Mouse (Mus musculus) intestine, embryonic 14.5 days (tissue): ENCODE results near the gene Pycr2. TPM values are rescaled to one million over a fixed set of nuclear protein-coding genes. Genes with fewer than 3 reads are reported as not detected.

Experiments
- ATAC-seq: fragments of 200-750 bp; cut with Nextera tagmentation; replicated peaks from 2 replicates; pipeline ENCODE4 v1.8.0; 2017; ENCODE audit warnings: low read depth, moderate number of reproducible peaks, moderate TSS enrichment, moderate library complexity; ENCODE audit not compliant: low FRiP score, low TSS enrichment
- DNase-seq: peaks from one replicate; pipeline ENCODE4 v3.0.0-alpha.2; 2018; ENCODE audit warnings: low spot score
- H3K27ac ChIP-seq: fragments of 300-500 bp; sonication (generic); 2 replicates; pipeline ENCODE4 v1.5.1; 2014; ENCODE audit warnings: low read depth, mild to moderate bottlenecking, control low read depth
- H3K27me3 ChIP-seq: fragments of 300-500 bp; sonication (generic); replicated peaks from 2 replicates; pipeline ENCODE4 v1.6.1; 2014; ENCODE audit warnings: low read length, control low read depth; ENCODE audit not compliant: control insufficient read depth, insufficient read depth
- H3K36me3 ChIP-seq: fragments of 300-500 bp; sonication (generic); 2 replicates; pipeline ENCODE4 v1.6.1; 2014; ENCODE audit warnings: low read length, control low read depth; ENCODE audit not compliant: control insufficient read depth, insufficient read depth
- H3K4me1 ChIP-seq: fragments of 300-500 bp; sonication (generic); replicated peaks from 2 replicates; pipeline ENCODE4 v1.6.1; 2014; ENCODE audit warnings: low read length, control low read depth, mixed read lengths; ENCODE audit not compliant: control insufficient read depth, insufficient read depth
- H3K4me2 ChIP-seq: fragments of 300-500 bp; sonication (generic); 2 replicates; pipeline ENCODE4 v1.6.1; 2014; ENCODE audit warnings: low read length
- H3K4me3 ChIP-seq: fragments of 300-500 bp; sonication (generic); 2 replicates; pipeline ENCODE4 v1.5.1; 2014; ENCODE audit warnings: low read depth, low read length, control low read depth, mixed read lengths
- H3K9ac ChIP-seq: fragments of 300-500 bp; sonication (generic); 2 replicates; pipeline ENCODE4 v1.6.1; 2014; ENCODE audit warnings: mild to moderate bottlenecking, low read length
- H3K9me3 ChIP-seq: fragments of 300-500 bp; sonication (generic); 2 replicates; pipeline ENCODE4 v1.6.1; 2016; ENCODE audit warnings: low read length, control low read depth; ENCODE audit not compliant: control insufficient read depth
- WGBS: fragments of 180-500 bp; shearing (Covaris S2); extraction: QIAGEN DNeasy Blood & Tissue Kit; methylation state at CpG from one replicate; pipeline ENCODE4 v1.1.7; 2014; 5-methylcytosine and 5-hydroxymethylcytosine counted together
- polyA plus RNA-seq: library from polyadenylated mRNA; unstranded; fragments of >200 nt; fragmentation: Nextera tagmentation; extraction: Ambion mirVana; gene quantifications from 2 replicates; pipeline ENCODE4 v1.2.1, GENCODE M21; 2014

The Pycr2 gene
- polyA plus RNA-seq, 1 experiment from 2014 or later = 86.5 TPM

DNA sequence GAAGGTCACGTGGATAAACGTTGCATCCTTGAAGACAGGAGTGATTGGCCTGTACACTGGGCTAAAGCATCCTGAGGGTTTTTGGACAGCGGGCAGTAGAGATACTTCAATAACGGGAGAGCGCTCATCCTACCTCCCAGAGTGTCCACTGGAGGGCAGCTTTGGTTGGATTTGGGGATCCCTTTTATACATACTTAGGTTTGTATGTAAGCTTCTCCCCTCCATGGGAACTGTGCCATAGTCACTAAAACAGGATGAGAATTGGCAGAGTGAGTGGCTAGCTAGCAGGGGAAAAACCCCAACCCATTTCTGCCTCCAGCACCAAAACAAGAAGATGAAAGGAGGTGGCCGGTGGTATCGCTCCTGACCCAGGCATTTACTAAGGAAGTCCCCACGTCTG lies 7.0 kb downstream of the Pycr2 start:
- ATAC-seq (no peak), DNase-seq (no peak)
- Histone ChIP-seq H3K4me2 (no peak overlapping the region; the same call in 1 of the 2 replicates), H3K4me3 (no peak overlapping the region), H3K27ac (no peak overlapping the region), H3K27me3 (no peaks in the 10 kb centered on the region), H3K9ac (no peak overlapping the region), H3K4me1 (no peaks in the 10 kb centered on the region; the same call in 1 of the 2 replicates), H3K36me3 (peaks cover 23% of the 10 kb centered on the region), H3K9me3 (no peaks in the 10 kb centered on the region)
- 48% methylated on average over 8 of the region's 8 CpGs for WGBS

DNA sequence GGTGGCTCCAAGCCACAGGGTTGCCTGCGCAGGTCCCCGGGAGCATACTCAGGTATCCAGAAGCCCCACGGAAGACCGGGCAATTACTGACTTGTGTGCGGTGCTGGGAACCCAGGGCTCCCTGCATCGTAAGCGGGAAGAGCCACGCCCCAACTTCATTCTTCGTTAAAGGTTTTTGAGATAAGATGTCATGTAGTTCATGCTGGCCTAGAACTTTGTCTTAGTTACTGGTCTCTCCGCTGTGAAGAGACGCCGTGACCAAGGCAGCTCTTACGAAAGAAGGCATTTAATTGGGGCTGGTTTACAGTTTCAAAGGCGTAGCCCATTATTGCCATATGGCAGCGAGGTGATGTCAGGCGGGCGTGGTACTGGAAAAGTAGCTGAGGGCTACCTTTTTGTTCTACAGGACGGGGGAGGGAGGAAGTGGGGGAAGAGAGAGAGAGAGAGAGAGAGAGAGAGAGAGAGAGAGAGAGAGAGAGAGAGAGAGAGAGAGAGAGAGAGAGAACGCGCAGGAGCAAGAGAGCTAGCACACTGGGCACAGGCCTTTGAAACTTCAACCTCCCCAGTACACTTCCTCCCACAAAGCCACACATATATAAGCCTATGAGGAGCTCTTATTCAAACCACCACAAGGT lies 7.7 kb downstream of the Pycr2 start:
- WGBS = 56% methylated on average over 20 of the region's 20 CpGs
- Histone ChIP-seq H3K4me3 (no peak overlapping the region), H3K4me2 (no peak overlapping the region; the same call in 1 of the 2 replicates), H3K27ac (no peak overlapping the region), H3K9ac (no peak overlapping the region), H3K36me3 (peaks cover 16% of the 10 kb centered on the region), H3K4me1 (no peaks in the 10 kb centered on the region; the same call in 1 of the 2 replicates), H3K27me3 (no peaks in the 10 kb centered on the region), H3K9me3 (no peaks in the 10 kb centered on the region)
- ATAC-seq = no peak
- no peak for DNase-seq

DNA sequence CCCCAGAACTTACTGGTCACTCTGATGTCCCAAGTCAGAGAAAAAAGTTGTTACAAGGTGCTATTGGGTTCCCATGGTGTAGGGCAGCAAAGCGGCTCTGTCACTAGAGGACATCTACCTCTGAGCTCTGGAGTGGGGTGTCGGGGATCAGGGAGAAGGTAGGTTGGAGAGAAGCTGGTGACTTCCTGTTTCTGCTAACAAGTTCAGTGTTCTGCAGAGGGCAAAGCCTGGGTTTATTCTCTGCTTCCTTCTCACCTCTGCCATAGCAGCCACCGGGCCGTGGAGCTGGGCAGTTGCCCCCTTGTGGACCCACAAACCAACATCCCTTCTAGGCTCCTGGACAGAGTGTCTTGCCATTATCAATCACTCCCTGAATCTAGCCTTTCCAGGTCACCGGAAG lies 8.7 kb downstream of the Pycr2 start:
- Histone ChIP-seq H3K4me1 (no peaks in the 10 kb centered on the region; the same call in 1 of the 2 replicates), H3K27me3 (no peaks in the 10 kb centered on the region), H3K36me3 (peaks cover 6% of the 10 kb centered on the region), H3K27ac (no peak overlapping the region), H3K4me2 (no peak overlapping the region), H3K9me3 (no peaks in the 10 kb centered on the region), H3K9ac (no peak overlapping the region), H3K4me3 (no peak overlapping the region)
- no peak for ATAC-seq
- no peak for DNase-seq
- 87% methylated on average over 5 of the region's 5 CpGs for WGBS

DNA sequence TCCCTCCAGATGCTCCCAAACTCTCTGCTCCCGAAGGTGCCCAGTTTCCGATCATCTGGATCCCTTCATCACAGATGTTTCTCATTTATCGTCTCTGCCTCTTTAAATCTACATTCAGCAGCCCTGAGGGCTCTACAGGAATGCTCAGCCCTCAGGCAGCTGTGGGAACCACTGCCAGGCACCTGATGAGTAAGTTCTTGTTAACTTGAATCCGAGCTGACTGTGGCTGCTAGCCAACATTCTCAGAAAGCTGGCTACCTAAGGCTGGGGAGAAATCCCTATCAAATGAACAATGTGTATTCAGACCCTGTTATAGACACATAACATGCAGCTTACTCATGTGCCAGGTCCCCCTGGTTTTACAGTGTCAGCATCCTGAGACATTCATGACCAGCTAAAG lies 9.7 kb downstream of the Pycr2 start:
- H3K9ac ChIP-seq = no peak overlapping the region
- no peaks in the 10 kb centered on the region for H3K27me3 ChIP-seq
- ATAC-seq = no peak
- DNase-seq = no peak
- H3K36me3 ChIP-seq = no peaks in the 10 kb centered on the region
- no peaks in the 10 kb centered on the region; the same call in 1 of the 2 replicates for H3K4me1 ChIP-seq
- no peak overlapping the region for H3K4me2 ChIP-seq
- H3K4me3 ChIP-seq = no peak overlapping the region
- H3K9me3 ChIP-seq = no peaks in the 10 kb centered on the region
- 40% methylated on average over 4 of the region's 4 CpGs for WGBS
- H3K27ac ChIP-seq = no peak overlapping the region

GRCm38 (mm10) chr1:180916425-180916824 lies 12.3 kb downstream of the Pycr2 start:
- H3K9ac ChIP-seq = no peak overlapping the region
- H3K27ac ChIP-seq = no peak overlapping the region
- 86% methylated on average over 11 of the region's 11 CpGs for WGBS
- no peaks in the 10 kb centered on the region for H3K9me3 ChIP-seq
- no peak overlapping the region for H3K4me3 ChIP-seq
- no peaks in the 10 kb centered on the region for H3K27me3 ChIP-seq
- H3K4me1 ChIP-seq = no peaks in the 10 kb centered on the region; the same call in 1 of the 2 replicates
- H3K36me3 ChIP-seq = no peaks in the 10 kb centered on the region
- H3K4me2 ChIP-seq = no peak overlapping the region
- ATAC-seq (no peak), DNase-seq (no peak)

DNA sequence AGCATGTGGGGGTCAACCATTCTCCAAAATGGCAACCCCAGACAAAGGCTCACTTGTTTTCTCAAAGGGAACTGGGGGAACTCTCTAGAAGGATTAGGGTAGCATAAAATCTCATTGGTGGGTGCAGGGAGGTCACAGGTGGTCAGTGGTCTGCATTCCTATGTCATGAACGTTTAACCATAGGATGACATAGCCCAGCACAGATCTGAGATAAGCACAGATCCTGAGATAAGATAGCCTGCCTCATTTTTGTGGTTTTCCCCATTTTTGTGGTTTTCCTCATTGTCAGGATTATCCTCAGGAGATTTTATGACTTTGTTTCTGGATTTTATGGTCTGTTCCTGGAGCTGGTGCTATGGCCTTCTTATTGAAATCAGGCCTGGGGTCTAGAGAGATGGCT lies 13.0 kb downstream of the Pycr2 start:
- H3K4me2 ChIP-seq = no peak overlapping the region
- ATAC-seq (no peak), DNase-seq (no peak)
- no peaks in the 10 kb centered on the region for H3K36me3 ChIP-seq
- H3K27me3 ChIP-seq = no peaks in the 10 kb centered on the region
- 14% methylated on average over 1 of the region's 1 CpGs for WGBS
- H3K9me3 ChIP-seq = no peaks in the 10 kb centered on the region
- no peaks in the 10 kb centered on the region for H3K4me1 ChIP-seq
- no peak overlapping the region for H3K9ac ChIP-seq
- H3K27ac ChIP-seq = no peak overlapping the region
- H3K4me3 ChIP-seq = no peak overlapping the region

GRCm38 (mm10) chr1:180919686-180920085 lies 15.6 kb downstream of the Pycr2 start:
- no peaks in the 10 kb centered on the region for H3K9me3 ChIP-seq
- H3K9ac ChIP-seq = no peak overlapping the region
- 45% methylated on average over 8 of the region's 8 CpGs for WGBS
- H3K4me3 ChIP-seq = no peak overlapping the region
- H3K27ac ChIP-seq = no peak overlapping the region
- H3K4me1 ChIP-seq = no peaks in the 10 kb centered on the region
- no peak for DNase-seq
- ATAC-seq = no peak
- no peaks in the 10 kb centered on the region for H3K27me3 ChIP-seq
- no peaks in the 10 kb centered on the region for H3K36me3 ChIP-seq
- H3K4me2 ChIP-seq = no peak overlapping the region

GRCm38 (mm10) chr1:180922273-180923048 lies 18.4 kb downstream of the Pycr2 start:
- Histone ChIP-seq H3K27ac (no peak overlapping the region), H3K4me1 (no peaks in the 10 kb centered on the region), H3K9ac (no peak overlapping the region), H3K36me3 (no peaks in the 10 kb centered on the region), H3K4me2 (no peak overlapping the region), H3K27me3 (no peaks in the 10 kb centered on the region), H3K4me3 (no peak overlapping the region), H3K9me3 (no peaks in the 10 kb centered on the region)
- 69% methylated on average over 6 of the region's 6 CpGs for WGBS
- DNase-seq = no peak
- ATAC-seq = no peak

GRCm38 (mm10) chr1:180924737-180925136 lies 20.6 kb downstream of the Pycr2 start:
- DNase-seq = no peak
- no peak overlapping the region for H3K27ac ChIP-seq
- no peak for ATAC-seq
- H3K4me1 ChIP-seq = no peaks in the 10 kb centered on the region
- H3K9me3 ChIP-seq = no peaks in the 10 kb centered on the region
- no peak overlapping the region for H3K9ac ChIP-seq
- WGBS = 30% methylated on average over 2 of the region's 2 CpGs
- H3K36me3 ChIP-seq = no peaks in the 10 kb centered on the region
- H3K27me3 ChIP-seq = no peaks in the 10 kb centered on the region
- no peak overlapping the region for H3K4me3 ChIP-seq
- no peak overlapping the region for H3K4me2 ChIP-seq
